Mouse (Mus musculus) hindbrain, embryonic 13.5 days (tissue): ENCODE measurements at regions not wholly inside any gene's neighbourhood (a gene's known extent, or its start where the extent isn't known, plus 50 kb on each side); places are given as distances from the start of the nearest gene placed in this dataset.

ENCODE experiments used
- ATAC-seq: fragments of 200-750 bp; cut with Nextera tagmentation; 2 replicates; pipeline ENCODE4 v1.8.0; 2017; ENCODE audit warnings: moderate TSS enrichment; ENCODE audit not compliant: low FRiP score
- H3K27ac ChIP-seq: fragments of 300-500 bp; sonication (generic); 2 replicates; pipeline ENCODE4 v1.5.1; 2015; ENCODE audit warnings: inconsistent platforms, mild to moderate bottlenecking, moderate library complexity
- H3K27me3 ChIP-seq: fragments of 300-500 bp; sonication (generic); 2 replicates; pipeline ENCODE4 v1.6.1; 2015; ENCODE audit warnings: mild to moderate bottlenecking, inconsistent platforms
- H3K36me3 ChIP-seq: fragments of 300-500 bp; sonication (generic); 2 replicates; pipeline ENCODE4 v1.6.1; 2015; ENCODE audit warnings: mild to moderate bottlenecking, inconsistent platforms
- H3K4me1 ChIP-seq: fragments of 300-500 bp; sonication (generic); replicated peaks from 2 replicates; pipeline ENCODE4 v1.6.1; 2015; ENCODE audit warnings: inconsistent platforms
- H3K4me2 ChIP-seq: fragments of 300-500 bp; sonication (generic); 2 replicates; pipeline ENCODE4 v1.6.1; 2015; ENCODE audit warnings: inconsistent platforms, mild to moderate bottlenecking, moderate library complexity
- H3K4me3 ChIP-seq: fragments of 300-500 bp; sonication (generic); 2 replicates; pipeline ENCODE4 v1.5.1; 2015; ENCODE audit warnings: mild to moderate bottlenecking, inconsistent platforms
- H3K9ac ChIP-seq: fragments of 300-500 bp; sonication (generic); 2 replicates; pipeline ENCODE4 v1.6.1; 2015; ENCODE audit warnings: mild to moderate bottlenecking, inconsistent platforms
- H3K9me3 ChIP-seq: fragments of 300-500 bp; sonication (generic); 2 replicates; pipeline ENCODE4 v1.6.1; 2016; ENCODE audit warnings: inconsistent platforms
- WGBS: fragments of 180-500 bp; shearing (Covaris S2); methylation state at CpG from one replicate; pipeline ENCODE4 v1.1.7; 2015; 5-methylcytosine and 5-hydroxymethylcytosine counted together

GRCm38 (mm10) chr16:93026094-93026648 is 200.2 kb upstream of the Runx1 start:
- Histone ChIP-seq H3K4me1 (no peaks in the 10 kb centered on the region), H3K9me3 (no peaks in the 10 kb centered on the region), H3K27ac (no peak overlapping the region), H3K4me3 (no peak overlapping the region), H3K27me3 (peaks cover 5% of the 10 kb centered on the region; the same call in 1 of the 2 replicates), H3K9ac (no peak overlapping the region), H3K36me3 (no peaks in the 10 kb centered on the region), H3K4me2 (no peak overlapping the region)
- no peak for ATAC-seq
- 69% methylated on average over 11 of the region's 11 CpGs for WGBS

DNA sequence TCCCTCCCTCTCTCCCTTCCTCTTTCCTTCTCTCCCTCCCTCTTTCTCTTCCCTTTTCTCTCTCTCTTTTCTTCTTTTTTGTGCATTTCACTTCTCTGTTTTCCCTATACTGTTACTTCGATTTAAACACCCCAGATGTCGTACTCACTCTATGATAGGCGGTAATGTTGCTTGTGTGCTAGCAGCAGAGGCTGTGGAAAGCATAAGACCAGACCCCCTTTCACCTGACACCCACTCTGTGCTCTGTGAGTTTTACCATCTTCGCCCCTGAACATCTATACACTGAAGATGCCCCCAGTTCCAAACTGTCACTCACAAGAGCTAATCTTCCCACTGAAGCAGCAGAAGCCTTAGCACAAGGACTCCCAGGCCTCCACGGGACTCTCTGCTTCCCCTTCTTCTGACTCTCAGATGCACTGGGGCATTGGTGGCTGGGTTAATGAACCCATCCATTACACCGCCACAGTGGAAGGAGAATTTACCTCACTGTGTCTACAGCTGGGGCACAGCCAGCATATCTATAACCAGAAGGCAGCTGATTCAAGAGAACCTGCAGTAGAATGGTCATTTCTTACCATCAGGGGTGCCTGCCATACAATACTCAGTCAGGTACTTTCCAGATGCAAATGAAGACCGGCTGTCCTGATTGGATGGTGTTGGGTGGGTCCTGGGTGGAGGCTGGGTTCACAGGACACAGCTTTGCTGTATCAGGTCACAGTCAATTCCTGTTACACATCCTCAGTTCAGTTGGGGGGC is 194.0 kb upstream of the Runx1 start:
- H3K27me3 ChIP-seq = peaks cover 10% of the 10 kb centered on the region; the same call in 1 of the 2 replicates
- no peak overlapping the region for H3K4me2 ChIP-seq
- no peaks in the 10 kb centered on the region for H3K36me3 ChIP-seq
- no peak overlapping the region for H3K27ac ChIP-seq
- 70% methylated on average over 7 of the region's 7 CpGs for WGBS
- no peaks in the 10 kb centered on the region for H3K9me3 ChIP-seq
- ATAC-seq = no peak
- 0 out of 2 replicates have a peak, but pooled peaks cover 4% of the 10 kb centered on the region for H3K4me1 ChIP-seq
- H3K9ac ChIP-seq = no peak overlapping the region
- no peak overlapping the region for H3K4me3 ChIP-seq

DNA sequence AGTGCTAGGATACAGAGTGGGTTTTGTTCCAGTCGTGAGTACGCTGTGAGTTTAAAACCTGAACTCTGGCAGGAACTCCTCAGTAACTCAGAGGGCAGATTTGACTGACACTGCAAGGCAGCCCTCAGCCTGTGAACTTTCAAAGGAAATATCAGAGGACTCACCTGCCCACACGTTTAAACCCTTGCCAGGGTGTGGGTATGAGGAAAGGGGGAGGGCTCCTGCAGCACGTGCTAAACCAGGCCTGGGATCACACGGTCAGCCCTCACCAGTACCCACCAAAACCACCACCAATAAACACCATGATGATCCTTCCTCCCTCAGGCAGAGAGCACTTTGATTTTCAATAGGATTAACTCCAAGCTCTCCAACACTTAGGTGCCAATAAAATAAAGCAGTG is 192.8 kb upstream of the Runx1 start:
- Histone ChIP-seq H3K27ac (no peak overlapping the region), H3K9ac (no peak overlapping the region), H3K36me3 (no peaks in the 10 kb centered on the region), H3K4me2 (no peak overlapping the region), H3K9me3 (no peaks in the 10 kb centered on the region), H3K4me1 (0 out of 2 replicates have a peak, but pooled peaks cover 4% of the 10 kb centered on the region), H3K4me3 (no peak overlapping the region), H3K27me3 (peaks cover 13% of the 10 kb centered on the region; the same call in 1 of the 2 replicates)
- ATAC-seq = no peak
- WGBS = 67% methylated on average over 5 of the region's 5 CpGs

- Histone ChIP-seq H3K4me3 (no peak overlapping the region), H3K4me2 (no peak overlapping the region), H3K4me1 (0 out of 2 replicates have a peak, but pooled peaks cover 4% of the 10 kb centered on the region), H3K27ac (no peak overlapping the region), H3K27me3 (peaks cover 13% of the 10 kb centered on the region; the same call in 1 of the 2 replicates), H3K9me3 (no peaks in the 10 kb centered on the region), H3K36me3 (no peaks in the 10 kb centered on the region), H3K9ac (no peak overlapping the region)
- ATAC-seq = no peak
- 94% methylated on average over 9 of the region's 9 CpGs for WGBS
Observed at GRCm38 (mm10) chr16:93017025-93017424, 191.1 kb upstream of the Runx1 start.

GRCm38 (mm10) chr16:93015636-93016035 is 189.7 kb upstream of the Runx1 start:
- Histone ChIP-seq H3K4me1 (0 out of 2 replicates have a peak, but pooled peaks cover 4% of the 10 kb centered on the region), H3K27ac (no peak overlapping the region), H3K4me3 (no peak overlapping the region), H3K4me2 (no peak overlapping the region), H3K9ac (no peak overlapping the region), H3K9me3 (no peaks in the 10 kb centered on the region), H3K36me3 (no peaks in the 10 kb centered on the region), H3K27me3 (0 out of 2 replicates have a peak, but pooled peaks cover 8% of the 10 kb centered on the region)
- WGBS = 70% methylated on average over 6 of the region's 6 CpGs
- no peak for ATAC-seq

DNA sequence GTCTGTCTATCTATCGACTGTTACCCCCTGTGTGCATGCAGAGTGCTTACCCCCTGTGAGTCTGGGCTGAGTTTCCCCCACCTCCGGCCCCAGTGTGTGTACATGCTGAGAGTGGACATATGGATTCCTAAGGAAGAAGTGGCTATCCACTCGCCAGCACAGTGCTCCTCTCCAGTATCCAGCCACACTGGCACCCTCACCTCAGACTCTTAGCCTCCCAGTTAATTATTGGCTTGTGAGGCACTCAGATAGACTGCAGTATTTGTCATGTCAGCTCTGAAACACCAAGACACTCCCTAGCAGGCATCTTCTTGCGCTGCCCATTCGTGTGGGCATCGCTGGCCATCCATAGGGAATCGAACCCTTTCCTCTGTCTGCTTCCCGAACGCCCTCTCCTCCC is 189.0 kb upstream of the Runx1 start:
- Histone ChIP-seq H3K27me3 (0 out of 2 replicates have a peak, but pooled peaks cover 8% of the 10 kb centered on the region), H3K4me2 (no peak overlapping the region), H3K27ac (no peak overlapping the region), H3K4me1 (0 out of 2 replicates have a peak, but pooled peaks cover 2% of the 10 kb centered on the region), H3K9ac (no peak overlapping the region), H3K4me3 (no peak overlapping the region), H3K36me3 (no peaks in the 10 kb centered on the region), H3K9me3 (no peaks in the 10 kb centered on the region)
- ATAC-seq = no peak
- 89% methylated on average over 9 of the region's 9 CpGs for WGBS

DNA sequence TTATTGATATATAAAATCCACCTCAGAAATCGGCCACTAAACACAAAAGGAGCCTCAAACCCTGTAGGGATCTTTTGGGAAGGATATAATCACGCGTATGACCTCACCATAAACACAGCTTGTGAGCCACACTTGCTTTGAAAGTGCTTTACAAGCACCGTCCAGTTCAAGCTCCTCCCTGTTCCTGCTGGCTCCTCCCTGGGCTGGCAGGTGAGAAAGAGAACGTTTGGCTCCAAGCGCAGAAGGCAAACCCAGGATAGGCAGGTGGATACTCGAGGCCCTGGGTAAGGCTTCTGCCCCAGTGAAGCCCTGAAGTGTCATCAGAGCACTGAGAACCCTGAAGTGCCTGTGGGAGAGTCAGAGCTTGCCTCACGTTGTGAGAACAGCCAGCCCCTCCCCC is 187.9 kb upstream of the Runx1 start:
- Histone ChIP-seq H3K9me3 (no peaks in the 10 kb centered on the region), H3K9ac (no peak overlapping the region), H3K36me3 (no peaks in the 10 kb centered on the region), H3K4me1 (no peaks in the 10 kb centered on the region), H3K4me3 (no peak overlapping the region), H3K27me3 (0 out of 2 replicates have a peak, but pooled peaks cover 8% of the 10 kb centered on the region), H3K4me2 (no peak overlapping the region), H3K27ac (no peak overlapping the region)
- no peak for ATAC-seq
- 57% methylated on average over 8 of the region's 8 CpGs for WGBS

DNA sequence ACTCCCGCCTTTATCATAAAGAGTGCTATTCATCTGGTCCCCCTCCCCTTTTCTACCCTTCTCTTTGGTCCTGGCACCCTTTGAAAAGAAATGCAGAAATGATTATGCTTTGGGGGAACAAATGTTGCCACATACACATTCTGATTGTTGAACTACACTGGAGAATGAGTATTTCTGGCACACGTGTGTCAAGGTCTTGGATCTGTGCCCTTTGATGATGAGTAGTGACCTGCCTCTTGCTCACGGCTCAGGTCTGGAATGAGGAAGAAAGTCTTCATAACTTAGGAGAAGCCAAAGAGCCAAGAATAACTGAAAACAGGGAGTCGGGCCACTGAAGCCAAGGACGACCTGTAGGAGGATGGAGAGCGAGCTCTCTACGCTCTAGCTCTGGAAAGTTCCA is 187.3 kb upstream of the Runx1 start:
- no peaks in the 10 kb centered on the region for H3K36me3 ChIP-seq
- no peak overlapping the region for H3K27ac ChIP-seq
- no peak overlapping the region for H3K9ac ChIP-seq
- no peaks in the 10 kb centered on the region for H3K9me3 ChIP-seq
- no peak overlapping the region for H3K4me3 ChIP-seq
- H3K4me1 ChIP-seq = no peaks in the 10 kb centered on the region
- H3K4me2 ChIP-seq = no peak overlapping the region
- 0 out of 2 replicates have a peak, but pooled peaks cover 3% of the 10 kb centered on the region for H3K27me3 ChIP-seq
- 88% methylated on average over 7 of the region's 7 CpGs for WGBS
- ATAC-seq = no peak

DNA sequence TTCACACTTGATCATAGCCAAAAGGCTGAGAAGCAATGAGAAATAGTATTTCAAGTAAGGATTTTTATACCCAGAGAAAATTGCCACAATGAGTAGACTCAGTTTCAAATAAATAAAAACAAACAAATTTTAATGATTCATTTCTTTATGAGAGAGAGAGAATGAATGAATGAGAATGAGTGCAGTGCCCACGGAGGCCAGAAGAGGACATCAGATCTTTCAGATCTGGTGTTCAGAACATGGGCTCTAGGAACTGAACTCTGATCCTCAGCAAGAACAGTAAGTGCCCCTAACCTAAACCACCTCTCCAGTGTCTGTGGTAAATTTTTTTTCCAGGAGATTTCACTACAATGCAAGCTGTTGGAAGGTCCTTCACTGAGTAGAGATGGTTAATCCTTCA is 185.5 kb upstream of the Runx1 start:
- no peak overlapping the region for H3K4me3 ChIP-seq
- no peak overlapping the region for H3K27ac ChIP-seq
- H3K9me3 ChIP-seq = no peaks in the 10 kb centered on the region
- no peaks in the 10 kb centered on the region for H3K36me3 ChIP-seq
- 95% methylated on average over 1 of the region's 1 CpGs for WGBS
- no peak overlapping the region for H3K4me2 ChIP-seq
- no peak overlapping the region for H3K9ac ChIP-seq
- no peak for ATAC-seq
- peaks cover 4% of the 10 kb centered on the region for H3K4me1 ChIP-seq
- peaks cover 6% of the 10 kb centered on the region; the same call in 1 of the 2 replicates for H3K27me3 ChIP-seq

- Histone ChIP-seq H3K4me2 (peak overlapping the region; percentile 48), H3K27ac (no peak overlapping the region), H3K36me3 (no peaks in the 10 kb centered on the region), H3K9ac (no peak overlapping the region), H3K9me3 (no peaks in the 10 kb centered on the region), H3K4me1 (peaks cover 7% of the 10 kb centered on the region), H3K4me3 (peak overlapping the region; percentile 11; the same call in 1 of the 2 replicates), H3K27me3 (peaks cover 3% of the 10 kb centered on the region; the same call in 1 of the 2 replicates)
- no peak for ATAC-seq
- 6% methylated on average over 21 of the region's 21 CpGs for WGBS
Observed at GRCm38 (mm10) chr16:93006321-93006984, 180.5 kb upstream of the Runx1 start.

GRCm38 (mm10) chr16:93005470-93005869 is 179.5 kb upstream of the Runx1 start:
- no peak overlapping the region for H3K9ac ChIP-seq
- no peaks in the 10 kb centered on the region for H3K9me3 ChIP-seq
- no peak for ATAC-seq
- peaks cover 7% of the 10 kb centered on the region for H3K4me1 ChIP-seq
- H3K36me3 ChIP-seq = no peaks in the 10 kb centered on the region
- H3K4me2 ChIP-seq = no peak overlapping the region
- H3K27ac ChIP-seq = no peak overlapping the region
- WGBS = 13% methylated on average over 8 of the region's 8 CpGs
- H3K4me3 ChIP-seq = no peak overlapping the region
- H3K27me3 ChIP-seq = peaks cover 3% of the 10 kb centered on the region; the same call in 1 of the 2 replicates

DNA sequence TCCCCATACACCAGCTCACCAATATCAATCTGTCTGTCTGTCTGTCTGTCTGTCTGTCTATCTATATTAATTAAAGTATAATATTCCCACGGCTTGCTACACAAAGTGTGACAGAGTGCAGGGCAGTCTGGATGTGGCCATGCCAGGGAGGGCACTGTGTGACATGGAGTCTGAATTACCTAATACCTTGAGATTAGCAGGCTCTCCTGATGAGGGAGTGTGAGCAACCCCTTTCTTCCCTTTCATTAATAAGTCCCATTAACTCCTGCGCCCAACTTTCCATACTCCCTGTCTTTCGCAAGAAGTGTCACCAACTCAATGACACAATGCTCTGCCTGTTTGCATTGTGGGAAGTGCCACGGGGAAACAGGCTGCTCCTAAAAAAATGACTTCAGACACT is 177.9 kb upstream of the Runx1 start:
- Histone ChIP-seq H3K27me3 (peaks cover 3% of the 10 kb centered on the region; the same call in 1 of the 2 replicates), H3K27ac (no peak overlapping the region), H3K4me2 (no peak overlapping the region), H3K9me3 (no peaks in the 10 kb centered on the region), H3K36me3 (no peaks in the 10 kb centered on the region), H3K9ac (no peak overlapping the region), H3K4me1 (peaks cover 7% of the 10 kb centered on the region), H3K4me3 (no peak overlapping the region)
- ATAC-seq = no peak
- 85% methylated on average over 4 of the region's 4 CpGs for WGBS
